Mouse (Mus musculus) 416B (cell line): ENCODE measurements at regions not wholly inside any gene's neighbourhood (a gene's known extent, or its start where the extent isn't known, plus 50 kb on each side); places are given as distances from the start of the nearest gene placed in this dataset.
"Not testable (repeated sequence)": the region's sequence is repeated elsewhere in the genome, so short reads cannot be mapped to it uniquely, and the experiment has no call there.

Source experiments
- DNase-seq: peaks from one replicate; pipeline ENCODE4 v3.0.0; 2011; ENCODE audit warnings: low read depth

- DNase-seq, result not testable (repeated sequence)
Measured at GRCm38 (mm10) chr6:3201507-3201906, 197.9 kb downstream of the Samd9l start.

- no peak for DNase-seq
Measured at GRCm38 (mm10) chr6:3201107-3201506, 198.3 kb downstream of the Samd9l start.

- DNase-seq, result peak; percentile 64
Measured at GRCm38 (mm10) chr6:3200586-3200985, 198.8 kb downstream of the Samd9l start.

GRCm38 (mm10) chr6:3192424-3192820 is 206.9 kb downstream of the Samd9l start:
- DNase-seq, result peak; percentile 37

GRCm38 (mm10) chr6:3191695-3192423 is 207.5 kb downstream of the Samd9l start:
- DNase-seq, result not testable (repeated sequence)

GRCm38 (mm10) chr6:3183819-3184199 is 215.6 kb downstream of the Samd9l start:
- DNase-seq, result peak; percentile 80

- peak; percentile 42 for DNase-seq
Measured at GRCm38 (mm10) chr6:3182889-3183818, 216.2 kb downstream of the Samd9l start.

GRCm38 (mm10) chr6:3182424-3182841 is 216.9 kb downstream of the Samd9l start:
- DNase-seq, result not testable (repeated sequence)

GRCm38 (mm10) chr6:3179603-3180348 is 219.6 kb downstream of the Samd9l start:
- DNase-seq, result not testable (repeated sequence)

GRCm38 (mm10) chr6:3169479-3169878 is 229.9 kb downstream of the Samd9l start:
- DNase-seq, result not testable (repeated sequence)

GRCm38 (mm10) chr6:3166149-3166548 is 233.2 kb downstream of the Samd9l start:
- not testable (repeated sequence) for DNase-seq

- not testable (repeated sequence) for DNase-seq
Measured at GRCm38 (mm10) chr6:3151901-3152300, 247.5 kb downstream of the Samd9l start.

- not testable (repeated sequence) for DNase-seq
Measured at GRCm38 (mm10) chr6:3137823-3138222, 261.5 kb downstream of the Samd9l start.

- DNase-seq, result not testable (repeated sequence)
Measured at GRCm38 (mm10) chr6:3133763-3134162, 265.6 kb downstream of the Samd9l start.

- not testable (repeated sequence) for DNase-seq
Measured at GRCm38 (mm10) chr6:3116296-3116695, 283.1 kb downstream of the Samd9l start.
